Mouse (Mus musculus) olfactory bulb, adult 2 months (tissue): ENCODE measurements around the gene Gm20671. TPM values are rescaled to one million over a fixed set of nuclear protein-coding genes. Genes with fewer than 3 reads are reported as not detected.
"Not testable (repeated sequence)": the region's sequence is repeated elsewhere in the genome, so short reads cannot be mapped to it uniquely, and the experiment has no call there.

Experiments used
- H3K27ac ChIP-seq: fragments of 200-500 bp; 2 replicates; pipeline ENCODE4 v1.5.1; 2012; ENCODE audit warnings: low read depth, low read length; ENCODE audit not compliant: insufficient read depth
- H3K4me1 ChIP-seq: fragments of 200-500 bp; 2 replicates; pipeline ENCODE4 v1.6.1; 2012; ENCODE audit warnings: low read length; ENCODE audit not compliant: control insufficient read depth, insufficient read depth
- H3K4me3 ChIP-seq: fragments of 200-500 bp; 2 replicates; pipeline ENCODE4 v1.5.1; 2012; ENCODE audit warnings: mild to moderate bottlenecking, low read depth, low read length, moderate library complexity; ENCODE audit not compliant: insufficient read depth
- CTCF ChIP-seq: fragments of 200-500 bp; IDR thresholded peaks from 2 replicates; pipeline ENCODE4 v1.5.1; 2012; ENCODE audit warnings: low read depth, mild to moderate bottlenecking, low read length, moderate library complexity; ENCODE audit not compliant: insufficient read depth
- POLR2A ChIP-seq: fragments of 200-500 bp; IDR thresholded peaks from 2 replicates; pipeline ENCODE4 v1.6.1; 2012; ENCODE audit warnings: mild to moderate bottlenecking, low read depth, low read length, moderate library complexity; ENCODE audit not compliant: insufficient read depth
- WGBS: fragments of 180-500 bp; shearing (Covaris S2); methylation state at CpG from one replicate; pipeline ENCODE4 v1.1.7; 2018; 5-methylcytosine and 5-hydroxymethylcytosine counted together
- polyA plus RNA-seq: library from polyadenylated mRNA; stranded (reverse); fragments of >200 nt; gene quantifications from 2 replicates; pipeline ENCODE4 v1.2.4, GENCODE M21; 2012; ENCODE audit warnings: low replicate concordance; ENCODE audit not compliant: missing spikeins, insufficient read depth, insufficient read length

The Gm20671 gene
- polyA plus RNA-seq, 1 experiment = not detected

- H3K4me1 ChIP-seq = no peaks in the 10 kb centered on the region
- WGBS = 92% methylated on average over 7 of the region's 7 CpGs
- no peak overlapping the region for H3K4me3 ChIP-seq
- H3K27ac ChIP-seq = no peak overlapping the region
- TF ChIP-seq CTCF (no peak), POLR2A (no peak)
Observed at GRCm38 (mm10) chr5:32723981-32724380, 102.9 kb downstream of the Gm20671 start.

DNA sequence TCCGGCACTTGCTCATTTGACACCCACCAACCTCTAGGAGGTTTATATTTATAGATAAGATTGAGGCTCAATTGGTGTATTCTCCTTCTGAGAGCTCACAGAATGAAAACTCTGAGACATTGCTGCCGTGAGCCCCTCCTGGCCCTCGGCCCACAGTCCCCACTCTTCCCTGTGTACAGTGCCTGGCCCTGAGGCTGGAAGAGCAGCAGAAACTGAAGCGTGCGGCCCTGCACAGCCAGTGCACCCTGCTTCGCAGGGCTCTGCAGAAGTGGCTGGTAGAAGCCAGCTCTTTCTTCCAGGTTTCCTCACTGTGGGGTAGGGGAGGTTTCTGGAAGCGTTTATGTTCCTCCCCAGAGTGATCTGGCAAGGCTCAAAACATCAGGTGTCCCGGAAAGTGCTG, 104.2 kb downstream of the Gm20671 start:
- H3K27ac ChIP-seq, H3K4me3 ChIP-seq, H3K4me1 ChIP-seq: not testable (repeated sequence)
- WGBS = 87% methylated on average over 8 of the region's 8 CpGs

DNA sequence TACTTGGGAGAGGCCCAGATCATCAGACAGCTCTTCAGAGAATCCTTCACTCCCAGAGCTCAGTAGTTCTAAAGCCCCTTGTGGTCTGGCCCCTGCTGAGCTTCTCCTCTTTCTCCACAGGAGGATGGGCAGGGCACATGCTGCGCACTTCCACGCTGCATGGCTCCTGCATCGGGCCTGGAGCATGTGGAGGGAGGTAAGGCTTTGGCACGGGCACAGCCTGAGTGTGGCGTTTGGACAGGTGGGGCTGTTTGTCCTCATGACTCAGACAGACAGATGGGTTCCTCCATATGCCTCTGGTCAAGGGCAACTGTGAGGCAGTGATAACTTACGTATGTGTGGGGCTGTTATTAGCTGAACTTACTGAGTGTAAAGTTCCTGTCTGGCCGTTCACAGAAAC, 104.6 kb downstream of the Gm20671 start:
- TF ChIP-seq POLR2A = no peak
- no peak for TF ChIP-seq CTCF
- H3K4me1 ChIP-seq = no peaks in the 10 kb centered on the region
- no peak overlapping the region for H3K4me3 ChIP-seq
- WGBS = 82% methylated on average over 7 of the region's 7 CpGs
- H3K27ac ChIP-seq = no peak overlapping the region

DNA sequence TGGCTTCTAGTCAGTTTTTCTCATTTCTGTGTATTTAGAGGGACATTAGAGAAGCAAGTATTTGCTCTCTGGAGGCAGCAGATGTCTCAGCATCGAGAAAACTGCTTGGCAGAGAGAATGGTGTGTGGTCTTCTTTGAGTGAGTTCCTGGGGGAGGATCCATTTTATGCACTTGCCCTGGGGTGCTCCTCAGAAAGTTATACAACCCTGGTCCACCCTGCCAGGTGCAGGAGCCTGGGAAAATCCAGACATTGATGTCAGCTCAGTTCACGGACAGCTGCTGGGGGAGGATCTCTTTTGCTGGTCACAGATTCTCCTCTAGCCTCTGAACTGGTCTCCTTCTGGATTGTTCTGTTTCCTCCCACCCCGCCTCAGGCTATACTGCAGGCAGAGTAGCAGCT, 105.6 kb downstream of the Gm20671 start:
- TF ChIP-seq CTCF (no peak), POLR2A (no peak)
- Histone ChIP-seq H3K27ac (no peak overlapping the region), H3K4me3 (no peak overlapping the region), H3K4me1 (no peaks in the 10 kb centered on the region)
- 79% methylated on average over 3 of the region's 3 CpGs for WGBS

GRCm38 (mm10) chr5:32720416-32720815, 106.5 kb downstream of the Gm20671 start:
- Histone ChIP-seq H3K27ac (no peak overlapping the region), H3K4me1 (no peaks in the 10 kb centered on the region), H3K4me3 (no peak overlapping the region)
- TF ChIP-seq POLR2A (no peak), CTCF (no peak)
- WGBS = 81% methylated on average over 9 of the region's 9 CpGs

- no peaks in the 10 kb centered on the region for H3K4me1 ChIP-seq
- no peak overlapping the region for H3K4me3 ChIP-seq
- no peak for TF ChIP-seq POLR2A
- no peak for TF ChIP-seq CTCF
- no peak overlapping the region for H3K27ac ChIP-seq
- 68% methylated on average over 6 of the region's 6 CpGs for WGBS
Observed at GRCm38 (mm10) chr5:32718916-32719315, 108.0 kb downstream of the Gm20671 start.

DNA sequence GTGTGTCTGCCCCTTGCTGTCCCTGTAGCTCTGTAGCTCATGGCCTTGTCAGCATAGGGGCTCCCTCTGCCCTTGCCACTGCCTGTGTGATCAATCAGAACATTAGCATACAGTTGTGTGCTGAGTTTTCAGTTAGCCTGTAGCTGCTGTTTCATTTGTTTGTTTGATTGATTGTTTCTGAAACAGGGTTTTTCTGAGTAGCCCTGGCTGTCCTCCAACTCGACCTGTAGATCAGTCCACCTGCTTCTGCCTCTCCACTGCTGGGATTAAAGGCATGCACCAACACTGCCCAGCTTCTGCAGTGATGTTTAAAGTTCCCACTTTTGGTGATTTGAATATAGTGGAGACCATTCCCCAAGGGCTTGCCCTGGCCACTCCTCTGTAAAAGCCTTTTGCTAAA, 109.2 kb downstream of the Gm20671 start:
- WGBS = 33% methylated on average over 1 of the region's 1 CpGs
- no peaks in the 10 kb centered on the region for H3K4me1 ChIP-seq
- TF ChIP-seq POLR2A (no peak), CTCF (no peak)
- no peak overlapping the region for H3K27ac ChIP-seq
- no peak overlapping the region for H3K4me3 ChIP-seq

- under 1% methylated on average over 55 of the region's 55 CpGs for WGBS
- Histone ChIP-seq H3K27ac (peak overlapping the region; percentile 76), H3K4me1 (no peaks in the 10 kb centered on the region), H3K4me3 (peak overlapping the region; percentile 80)
- TF ChIP-seq POLR2A (peak; percentile 66; the same call in 1 of the 2 replicates), CTCF (peak; percentile 100)
Observed at GRCm38 (mm10) chr5:32713703-32714467, 113.0 kb downstream of the Gm20671 start.

GRCm38 (mm10) chr5:32713042-32713702, 113.7 kb downstream of the Gm20671 start:
- H3K4me3 ChIP-seq = peak overlapping the region; percentile 80
- TF ChIP-seq CTCF = no peak
- no peak for TF ChIP-seq POLR2A
- no peaks in the 10 kb centered on the region for H3K4me1 ChIP-seq
- 22% methylated on average over 2 of the region's 2 CpGs for WGBS
- H3K27ac ChIP-seq = peak overlapping the region; percentile 76
